Mouse (Mus musculus): ENCODE results near the gene Krt222. TPM values are rescaled to one million over a fixed set of nuclear protein-coding genes. Genes with fewer than 3 reads are reported as not detected.

Gene Krt222
- total RNA-seq, 4 experiments from 2014 or later = 30.4 to 38.4 (median 34.0) TPM

Other genes with a start within 250 kb of the Krt222 start
- gene Top2a, start 219.9 kb downstream of the Krt222 start, total RNA-seq (2022) = 1 to 10 TPM in 3 of 4 experiments, under 1 TPM in 1; 0.94 to 2.5 (median 1.4) TPM
- 10 to 100 TPM; 66.1 to 77.1 (median 71.3) TPM for gene Igfbp4, start 202.8 kb downstream of the Krt222 start, total RNA-seq (2022)
- gene Tns4, start 154.8 kb downstream of the Krt222 start, total RNA-seq (2022) = under 1 TPM; 0.22 to 0.72 (median 0.44) TPM
- under 1 TPM in 2 of 4 experiments, not detected in 2; 0.16 to 0.23 TPM for gene Ccr7, start 89.0 kb downstream of the Krt222 start, total RNA-seq (2022)
- gene Smarce1, start 13.1 kb downstream of the Krt222 start, total RNA-seq (2022) = 10 to 100 TPM; 46.9 to 61.5 (median 53.0) TPM
- not detected for gene Krt24, start 41.2 kb upstream of the Krt222 start, total RNA-seq (2022)
- gene Krt25, start 78.9 kb upstream of the Krt222 start, total RNA-seq (2022) = not detected
- gene Krt26, start 93.9 kb upstream of the Krt222 start, total RNA-seq (2022) = under 1 TPM in 1 of 4 experiments, not detected in 3; 0.14 TPM
- gene Krt27, start 107.0 kb upstream of the Krt222 start, total RNA-seq (2022) = not detected
- under 1 TPM in 1 of 4 experiments, not detected in 3; 0.21 TPM for gene Krt28, start 130.8 kb upstream of the Krt222 start, total RNA-seq (2022)
- 10 to 100 TPM; 11.4 to 13.8 (median 12.0) TPM for gene Krt10, start 145.3 kb upstream of the Krt222 start, total RNA-seq (2022)
- gene Krt12, start 178.2 kb upstream of the Krt222 start, total RNA-seq (2022) = 10 to 100 TPM in 1 of 4 experiments, 1 to 10 TPM in 3; 8.6 to 10.0 (median 9.5) TPM
- not detected for gene Krt20, start 194.1 kb upstream of the Krt222 start, total RNA-seq (2022)
- gene Krt23, start 249.1 kb upstream of the Krt222 start, total RNA-seq (2022) = not detected